Mouse (Mus musculus) hindbrain, embryonic 11.5 days (tissue): ENCODE data around the gene Inpp5a. TPM values are rescaled to one million over a fixed set of nuclear protein-coding genes. Genes with fewer than 3 reads are reported as not detected.

Experiments used
- ATAC-seq: fragments of 200-750 bp; cut with Nextera tagmentation; 2 replicates; pipeline ENCODE4 v1.8.0; 2017; ENCODE audit warnings: mild to moderate bottlenecking, moderate TSS enrichment, moderate library complexity; ENCODE audit not compliant: low FRiP score
- DNase-seq: peaks from one replicate; pipeline ENCODE4 v3.0.0-alpha.2; 2015; ENCODE audit warnings: low spot score
- H3K27ac ChIP-seq: fragments of 300-500 bp; sonication (generic); 2 replicates; pipeline ENCODE4 v1.5.1; 2014; ENCODE audit warnings: mild to moderate bottlenecking, low read depth, low read length
- H3K27me3 ChIP-seq: fragments of 300-500 bp; sonication (generic); 2 replicates; pipeline ENCODE4 v1.6.1; 2014; ENCODE audit warnings: mild to moderate bottlenecking, low read length, moderate library complexity, mixed read lengths; ENCODE audit not compliant: control insufficient read depth, insufficient read depth
- H3K36me3 ChIP-seq: fragments of 300-500 bp; sonication (generic); 2 replicates; pipeline ENCODE4 v1.6.1; 2014; ENCODE audit warnings: mild to moderate bottlenecking, low read length, moderate library complexity, mixed read lengths; ENCODE audit not compliant: control insufficient read depth, insufficient read depth
- H3K4me1 ChIP-seq: fragments of 300-500 bp; sonication (generic); replicated peaks from 2 replicates; pipeline ENCODE4 v1.6.1; 2014; ENCODE audit warnings: low read length, mixed read lengths; ENCODE audit not compliant: control insufficient read depth, insufficient read depth
- H3K4me2 ChIP-seq: fragments of 300-500 bp; sonication (generic); replicated peaks from 2 replicates; pipeline ENCODE4 v1.6.1; 2014; ENCODE audit warnings: mild to moderate bottlenecking, low read depth, low read length
- H3K4me3 ChIP-seq: fragments of 300-500 bp; sonication (generic); 2 replicates; pipeline ENCODE4 v1.5.1; 2014; ENCODE audit warnings: low read depth, low read length
- H3K9ac ChIP-seq: fragments of 300-500 bp; sonication (generic); 2 replicates; pipeline ENCODE4 v1.6.1; 2014; ENCODE audit warnings: low read depth, low read length
- H3K9me3 ChIP-seq: fragments of 300-500 bp; sonication (generic); 2 replicates; pipeline ENCODE4 v1.6.1; 2016; ENCODE audit warnings: low read length; ENCODE audit not compliant: control insufficient read depth
- WGBS: fragments of 180-500 bp; shearing (Covaris S2); extraction: QIAGEN DNeasy Blood & Tissue Kit; methylation state at CpG from one replicate; pipeline ENCODE4 v1.1.7; 2014; 5-methylcytosine and 5-hydroxymethylcytosine counted together
- polyA plus RNA-seq: library from polyadenylated mRNA; unstranded; fragments of >200 nt; fragmentation: Nextera tagmentation; extraction: Ambion mirVana; gene quantifications from 2 replicates; pipeline ENCODE4 v1.2.1, GENCODE M21; 2014

The Inpp5a gene
- polyA plus RNA-seq, 1 experiment from 2014 or later = 24.1 TPM

DNA sequence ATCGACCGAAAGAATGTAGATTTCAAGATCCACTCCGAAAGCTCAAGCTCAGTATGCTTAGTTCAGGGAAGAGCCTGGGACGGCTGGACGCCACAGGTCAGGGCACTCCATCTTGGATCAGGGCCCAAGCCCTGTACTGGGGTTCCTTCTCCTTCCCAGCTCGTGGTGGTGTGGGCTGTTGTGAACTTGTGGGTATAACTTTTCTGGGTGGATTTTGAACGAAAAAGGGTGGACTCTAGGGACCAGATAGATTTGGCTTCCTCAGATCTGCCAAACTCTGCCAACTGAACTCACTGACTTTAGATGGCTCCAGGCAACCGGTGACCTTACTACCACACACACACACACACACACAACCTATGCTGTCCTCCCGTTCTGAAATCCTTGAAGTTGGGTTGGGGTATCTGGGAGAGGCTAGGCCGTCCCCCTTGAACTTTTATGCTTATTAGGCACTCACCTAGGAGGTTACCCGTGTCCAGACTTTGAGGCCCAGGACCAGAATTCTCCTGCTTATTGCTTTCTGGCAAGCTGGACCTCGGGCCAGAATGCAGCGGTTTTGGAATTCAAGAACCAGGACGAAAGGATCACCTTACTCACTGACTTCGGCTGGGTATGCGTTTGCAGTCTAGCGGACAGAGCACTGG, 194.3 kb downstream of the Inpp5a start:
- H3K4me1 ChIP-seq = peaks cover 9% of the 10 kb centered on the region; the same call in 1 of the 2 replicates
- DNase-seq = peak; percentile 50
- 0 out of 2 replicates have a peak, but pooled peaks have one; percentile 31 for ATAC-seq
- H3K4me2 ChIP-seq = peak overlapping the region; percentile 74; the same call in 1 of the 2 replicates
- no peak overlapping the region for H3K4me3 ChIP-seq
- no peak overlapping the region for H3K9ac ChIP-seq
- no peaks in the 10 kb centered on the region for H3K36me3 ChIP-seq
- peaks cover 98% of the 10 kb centered on the region for H3K27me3 ChIP-seq
- no peaks in the 10 kb centered on the region for H3K9me3 ChIP-seq
- WGBS = 8% methylated on average over 17 of the region's 17 CpGs
- no peak overlapping the region for H3K27ac ChIP-seq

DNA sequence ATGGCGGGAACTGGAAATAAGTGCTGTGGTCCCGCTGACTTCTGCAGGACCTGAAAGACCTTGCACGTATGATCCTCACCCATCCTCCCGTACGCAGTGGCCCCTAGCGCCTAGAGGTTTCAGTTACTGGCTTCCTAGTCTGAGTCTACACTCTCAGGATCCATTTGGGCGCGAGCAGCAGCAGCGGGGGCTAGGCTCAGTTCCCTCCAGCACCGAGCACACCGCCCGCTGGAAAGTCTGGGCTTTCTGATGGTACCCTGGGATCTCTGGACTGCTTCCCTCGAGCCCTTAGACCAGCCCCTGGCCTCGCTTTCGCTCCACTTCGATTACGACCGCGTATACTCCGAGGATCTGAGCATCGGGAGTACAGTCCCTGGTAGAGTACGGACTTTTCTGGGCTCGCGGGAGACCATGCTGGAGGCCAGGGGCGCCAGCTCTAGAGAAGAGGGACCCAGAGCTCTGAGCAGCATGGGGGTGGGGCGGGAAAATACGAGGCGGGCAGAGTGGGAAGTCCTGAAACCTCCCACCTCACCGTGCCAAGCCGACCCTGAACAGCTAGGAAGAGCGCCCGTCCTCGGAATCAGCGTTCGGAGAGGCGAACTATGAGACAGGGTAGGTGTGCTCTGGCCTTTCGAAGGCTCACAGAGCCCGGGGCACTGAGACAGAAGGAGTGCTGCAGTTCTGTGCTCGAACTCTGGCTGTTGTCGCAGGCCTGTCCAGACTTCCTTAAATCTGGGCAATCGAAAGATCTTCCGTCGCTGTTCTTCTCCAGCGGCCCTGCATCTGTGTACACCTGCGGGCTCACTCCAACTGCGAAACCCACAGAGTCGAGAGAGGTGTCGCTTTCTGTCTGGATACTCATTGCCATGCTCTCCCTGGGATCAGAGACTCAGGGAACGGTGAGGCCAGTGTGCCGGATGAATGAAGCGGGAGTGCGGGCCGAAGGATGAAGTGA, 195.6 kb downstream of the Inpp5a start:
- no peak for ATAC-seq

DNA sequence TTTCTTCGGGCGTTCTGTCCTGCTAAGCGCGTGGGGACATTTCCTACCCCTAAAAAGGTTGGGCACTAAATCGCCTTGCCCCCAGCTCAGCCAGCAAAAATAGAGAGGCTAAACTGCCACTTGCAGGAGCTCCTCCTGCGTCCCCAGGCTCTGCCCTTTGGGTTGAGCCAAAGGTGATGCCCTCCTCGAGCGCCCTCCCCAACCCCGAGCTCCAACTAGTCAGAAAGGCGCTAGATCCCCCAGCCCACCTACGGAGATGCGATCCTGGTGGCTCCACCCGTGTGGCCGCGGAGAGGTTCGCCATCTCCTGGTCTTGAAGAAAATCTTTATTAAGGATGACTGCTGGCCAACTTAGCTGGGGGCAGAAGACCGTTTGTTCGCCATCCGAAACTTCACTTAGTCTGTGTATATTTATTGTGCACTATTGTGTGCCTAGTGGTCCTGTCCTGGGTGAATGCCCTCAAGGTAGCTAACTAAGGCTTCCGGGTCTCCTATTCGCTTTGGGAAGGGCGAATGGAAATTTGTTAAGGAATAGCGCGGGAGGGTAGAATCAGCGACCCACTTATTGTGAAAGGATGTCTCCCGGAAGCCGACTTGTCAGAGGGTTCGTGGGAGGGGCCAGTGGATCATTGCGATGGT, 196.4 kb downstream of the Inpp5a start:
- Histone ChIP-seq H3K9me3 (no peaks in the 10 kb centered on the region), H3K4me3 (no peak overlapping the region; the same call in 1 of the 2 replicates), H3K4me2 (peak overlapping the region; percentile 25; the same call in 1 of the 2 replicates), H3K27ac (no peak overlapping the region), H3K27me3 (peaks cover 88% of the 10 kb centered on the region), H3K36me3 (no peaks in the 10 kb centered on the region), H3K9ac (no peak overlapping the region), H3K4me1 (peaks cover 11% of the 10 kb centered on the region; the same call in 1 of the 2 replicates)
- ATAC-seq (no peak), DNase-seq (peak; percentile 37)
- 4% methylated on average over 29 of the region's 29 CpGs for WGBS

More for the DNA sequence above, 195.6 kb downstream of the Inpp5a start:
- under 1% methylated on average over 53 of the region's 53 CpGs for WGBS
- Histone ChIP-seq H3K4me1 (peaks cover 11% of the 10 kb centered on the region; the same call in 1 of the 2 replicates), H3K27me3 (peaks cover 92% of the 10 kb centered on the region), H3K36me3 (no peaks in the 10 kb centered on the region), H3K9me3 (no peaks in the 10 kb centered on the region), H3K4me3 (peak overlapping the region; percentile 10), H3K9ac (peak overlapping the region; percentile 11; the same call in 1 of the 2 replicates), H3K27ac (no peak overlapping the region), H3K4me2 (peak overlapping the region; percentile 25)
- DNase-seq = peak; percentile 60

DNA sequence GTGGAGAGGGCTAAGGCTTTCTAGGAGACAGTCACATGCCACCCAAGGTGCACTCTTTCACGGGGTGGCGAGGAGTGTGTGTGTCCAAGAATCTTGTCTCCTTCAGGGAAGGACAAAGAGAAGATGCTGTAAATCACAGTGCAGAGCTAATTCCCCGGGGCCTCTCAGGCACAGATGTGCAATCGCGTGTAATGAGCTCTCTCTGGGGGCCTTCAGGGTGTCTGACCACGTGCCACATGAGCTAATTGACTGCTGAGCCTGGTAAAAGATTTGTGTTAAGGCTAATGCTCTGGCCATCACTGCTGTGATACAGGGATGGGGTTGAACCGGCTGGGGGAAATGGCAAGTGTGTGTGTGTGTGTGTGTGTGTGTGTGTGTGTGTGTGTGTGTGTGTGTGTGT, 199.0 kb downstream of the Inpp5a start:
- DNase-seq (peak; percentile 47), ATAC-seq (0 out of 2 replicates have a peak, but pooled peaks have one; percentile 15)
- no peak overlapping the region for H3K9ac ChIP-seq
- H3K4me3 ChIP-seq = no peak overlapping the region
- H3K9me3 ChIP-seq = no peaks in the 10 kb centered on the region
- peaks cover 7% of the 10 kb centered on the region; the same call in 1 of the 2 replicates for H3K4me1 ChIP-seq
- WGBS = 33% methylated on average over 7 of the region's 7 CpGs
- no peak overlapping the region for H3K27ac ChIP-seq
- H3K4me2 ChIP-seq = no peak overlapping the region
- no peaks in the 10 kb centered on the region for H3K36me3 ChIP-seq
- peaks cover 62% of the 10 kb centered on the region for H3K27me3 ChIP-seq

DNA sequence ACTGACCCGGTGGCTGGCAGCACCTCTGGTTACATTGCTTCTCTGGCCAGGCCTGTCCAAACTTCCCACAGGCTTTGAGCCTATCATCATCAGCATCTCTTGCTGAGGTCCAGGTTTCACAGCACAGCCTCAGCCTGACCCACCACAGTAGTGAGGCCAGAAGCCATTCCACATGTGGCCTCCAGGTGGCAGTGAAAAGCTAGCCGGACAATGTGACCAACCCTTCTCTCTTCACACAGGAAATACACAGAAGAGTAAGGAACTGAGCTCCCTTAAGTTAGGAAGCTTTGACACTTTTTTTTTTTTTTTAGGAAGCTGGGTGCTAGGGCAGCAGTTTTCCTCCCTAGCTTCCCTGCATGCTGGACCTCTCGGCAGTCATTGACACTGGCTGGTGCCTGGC, 201.4 kb downstream of the Inpp5a start:
- Histone ChIP-seq H3K4me2 (no peak overlapping the region), H3K27ac (no peak overlapping the region), H3K4me1 (0 out of 2 replicates have a peak, but pooled peaks cover 2% of the 10 kb centered on the region), H3K9me3 (no peaks in the 10 kb centered on the region), H3K27me3 (peaks cover 38% of the 10 kb centered on the region), H3K4me3 (no peak overlapping the region), H3K9ac (no peak overlapping the region), H3K36me3 (no peaks in the 10 kb centered on the region)
- DNase-seq (peak; percentile 70), ATAC-seq (peak; percentile 2; the same call in 1 of the 2 replicates)
- WGBS = 44% methylated on average over 3 of the region's 3 CpGs

DNA sequence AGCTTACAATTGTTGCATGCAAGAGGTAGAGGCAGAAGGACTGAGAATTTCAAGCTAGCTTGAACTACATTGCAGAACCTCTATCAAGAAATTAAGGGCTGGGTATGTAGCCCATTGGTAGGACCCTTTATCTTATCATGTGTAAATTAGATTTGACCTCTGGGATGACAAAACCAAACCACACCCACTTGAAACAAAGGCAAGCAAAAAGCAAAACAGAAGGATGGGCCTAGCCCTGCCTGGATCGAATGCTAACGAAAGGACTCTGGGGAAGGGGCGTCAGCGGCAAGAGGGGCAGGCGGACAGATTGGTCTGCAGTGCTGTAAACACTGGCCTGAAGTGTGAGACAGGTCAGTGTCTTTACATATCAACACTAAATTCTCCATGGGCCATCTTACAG, 202.4 kb downstream of the Inpp5a start:
- Histone ChIP-seq H3K9me3 (no peaks in the 10 kb centered on the region), H3K9ac (no peak overlapping the region), H3K4me3 (no peak overlapping the region), H3K4me2 (no peak overlapping the region), H3K27ac (no peak overlapping the region), H3K4me1 (0 out of 2 replicates have a peak, but pooled peaks cover 2% of the 10 kb centered on the region), H3K27me3 (peaks cover 28% of the 10 kb centered on the region), H3K36me3 (no peaks in the 10 kb centered on the region)
- WGBS = 89% methylated on average over 5 of the region's 5 CpGs
- ATAC-seq (no peak), DNase-seq (no peak)

DNA sequence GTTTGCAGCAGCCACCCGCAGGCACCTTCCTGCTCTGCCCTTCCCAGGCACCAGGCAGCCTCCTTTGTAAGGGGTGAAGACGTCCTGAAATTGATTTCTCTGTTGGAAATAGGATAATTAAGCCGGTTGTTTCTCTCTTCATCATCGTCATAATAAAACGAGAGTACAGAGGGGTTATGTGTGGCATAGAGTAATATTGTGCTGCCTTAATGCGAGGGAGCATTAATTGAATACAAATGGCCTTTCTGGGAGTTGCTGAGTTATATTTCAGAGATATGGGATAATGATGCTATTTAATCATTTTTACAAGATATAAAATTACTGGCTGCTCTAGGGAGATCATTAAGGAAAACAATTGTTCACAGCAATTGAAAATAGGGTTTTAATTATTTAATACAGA, 206.4 kb downstream of the Inpp5a start:
- no peak overlapping the region for H3K27ac ChIP-seq
- WGBS = 72% methylated on average over 6 of the region's 6 CpGs
- no peak for DNase-seq
- no peak for ATAC-seq
- H3K9me3 ChIP-seq = no peaks in the 10 kb centered on the region
- H3K36me3 ChIP-seq = no peaks in the 10 kb centered on the region
- H3K4me2 ChIP-seq = no peak overlapping the region
- no peaks in the 10 kb centered on the region for H3K4me1 ChIP-seq
- no peak overlapping the region for H3K9ac ChIP-seq
- 0 out of 2 replicates have a peak, but pooled peaks cover under 1% of the 10 kb centered on the region for H3K27me3 ChIP-seq
- no peak overlapping the region for H3K4me3 ChIP-seq

DNA sequence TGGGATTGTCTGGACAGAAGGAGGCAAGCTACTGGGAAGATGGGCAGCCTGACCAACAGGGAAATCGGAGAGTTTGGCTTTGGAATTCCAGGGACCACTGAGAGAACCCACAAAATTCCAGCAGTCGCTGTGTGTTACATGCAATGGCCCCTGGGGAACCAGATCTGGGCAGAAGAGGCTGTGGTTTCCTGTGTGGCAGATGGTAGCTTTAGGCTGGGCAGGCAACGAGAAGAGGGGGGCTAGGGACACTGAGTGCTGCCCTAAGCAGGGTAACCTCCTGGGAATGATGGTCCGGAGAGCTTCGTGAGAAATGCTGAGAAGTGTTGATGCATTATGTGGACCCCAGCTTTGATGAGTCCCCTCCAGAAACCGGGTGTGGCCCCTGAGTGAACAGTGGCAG, 207.0 kb downstream of the Inpp5a start:
- Histone ChIP-seq H3K9ac (no peak overlapping the region), H3K4me3 (no peak overlapping the region), H3K9me3 (no peaks in the 10 kb centered on the region), H3K27ac (no peak overlapping the region), H3K36me3 (no peaks in the 10 kb centered on the region), H3K4me2 (no peak overlapping the region), H3K4me1 (no peaks in the 10 kb centered on the region), H3K27me3 (peaks cover under 1% of the 10 kb centered on the region; the same call in 1 of the 2 replicates)
- 65% methylated on average over 6 of the region's 6 CpGs for WGBS
- ATAC-seq = no peak
- no peak for DNase-seq
